Mouse (Mus musculus): ENCODE data around the gene Hcn2.

DNA sequence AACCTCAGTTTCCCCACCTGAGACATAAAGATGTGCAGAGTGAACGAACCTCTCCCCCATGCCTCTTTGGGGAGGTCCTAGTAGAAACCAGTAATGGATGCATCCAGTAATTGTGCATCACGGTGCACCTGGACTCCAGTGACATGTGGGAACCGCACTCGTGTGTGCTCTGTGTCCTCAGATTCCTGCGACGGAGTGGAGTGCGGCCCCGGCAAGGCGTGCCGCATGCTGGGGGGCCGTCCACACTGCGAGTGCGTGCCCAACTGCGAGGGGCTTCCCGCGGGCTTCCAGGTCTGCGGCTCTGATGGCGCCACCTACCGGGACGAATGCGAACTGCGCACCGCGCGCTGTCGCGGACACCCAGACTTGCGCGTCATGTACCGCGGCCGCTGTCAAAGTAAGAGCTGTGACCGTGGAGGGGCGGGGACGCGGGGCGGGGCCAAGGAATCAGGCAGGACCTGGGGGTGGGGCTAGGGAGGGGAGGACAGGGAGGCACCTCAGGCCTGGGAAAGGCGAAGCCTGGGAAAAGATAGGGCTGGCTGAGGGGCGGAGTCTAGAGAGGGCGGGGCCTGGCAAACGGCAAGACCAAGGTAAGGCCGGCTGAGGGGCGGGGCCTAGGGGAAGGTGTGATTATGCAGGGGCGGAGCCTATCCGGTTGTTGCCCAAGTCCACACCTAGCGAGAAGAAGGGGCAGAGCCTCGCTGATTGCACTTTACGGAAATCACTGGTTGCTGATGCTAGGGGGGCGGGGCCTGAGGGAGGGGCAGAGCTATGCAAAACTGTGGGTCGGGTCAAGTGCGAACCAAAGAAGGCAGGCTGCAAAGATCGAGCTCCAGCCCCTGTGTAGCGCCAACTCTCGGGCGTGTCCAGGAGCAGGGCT lies 63.6 kb downstream of the Hcn2 start:
- TF ChIP-seq CTCF (IDR thresholded peaks at IDR 0.05; ENCODE audit: borderline replicate concordance, insufficient read depth, low read depth, low read length) (peak; percentile 79), POLR2A (IDR thresholded peaks at IDR 0.05; ENCODE audit: borderline replicate concordance, insufficient read depth, low read length) (no peak)
